Mouse (Mus musculus) gastrocnemius, adult 2 months (tissue): ENCODE data around the gene Arl3. TPM values are rescaled to one million over a fixed set of nuclear protein-coding genes. Genes with fewer than 3 reads are reported as not detected.

Experiments used
- DNase-seq: peaks from one replicate; pipeline ENCODE4 v3.0.0; 2022
- H3K27ac ChIP-seq: fragments of 200-600 bp; 2 replicates; pipeline ENCODE4 v1.8.1; 2022; ENCODE audit warnings: mild to moderate bottlenecking
- H3K4me3 ChIP-seq: fragments of 200-600 bp; 2 replicates; pipeline ENCODE4 v1.8.1; 2022; ENCODE audit warnings: mild to moderate bottlenecking, moderate library complexity
- CTCF ChIP-seq: fragments of 200-600 bp; IDR thresholded peaks from 2 replicates; pipeline ENCODE4 v1.8.1; 2022; ENCODE audit warnings: antibody characterized with exemption, mild to moderate bottlenecking, moderate library complexity
- intact Hi-C: fragments of 180-260 bp; cut with DNase I; formaldehyde crosslinking; loops from one replicate; pipeline ENCODE4 v1.15.1; 2025
- total RNA-seq, 2 experiments: library from RNA; stranded (reverse); gene quantifications; 2 replicates each; pipeline ENCODE4 v1.2.3; 2021

The Arl3 gene
- total RNA-seq, 2 experiments from 2014 or later, result 64.0 to 67.7 TPM

DNA sequence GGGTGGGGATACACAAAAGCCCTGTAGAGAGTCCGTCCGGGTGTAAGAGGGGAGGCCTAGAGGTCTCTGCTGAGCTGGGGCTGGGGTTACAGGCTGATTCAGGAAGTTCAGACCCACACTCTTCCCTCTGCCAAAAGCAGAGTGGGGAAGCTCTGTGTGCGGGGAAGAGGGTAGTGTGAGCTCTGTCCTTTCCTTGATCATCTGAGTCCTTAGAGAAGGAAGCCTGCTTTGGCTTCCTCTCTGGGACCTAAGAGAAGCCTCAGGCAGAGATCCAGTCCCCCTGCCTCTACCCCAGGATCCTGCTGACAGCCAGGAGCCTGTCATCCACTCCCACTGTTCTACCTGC, 66.7 kb downstream of the Arl3 start:
- Histone ChIP-seq H3K4me3 (peak overlapping the region; percentile 95), H3K27ac (peak overlapping the region; percentile 99)
- TF ChIP-seq CTCF, result no peak
- no peak for DNase-seq
- intact Hi-C loops, result no loop called here

DNA sequence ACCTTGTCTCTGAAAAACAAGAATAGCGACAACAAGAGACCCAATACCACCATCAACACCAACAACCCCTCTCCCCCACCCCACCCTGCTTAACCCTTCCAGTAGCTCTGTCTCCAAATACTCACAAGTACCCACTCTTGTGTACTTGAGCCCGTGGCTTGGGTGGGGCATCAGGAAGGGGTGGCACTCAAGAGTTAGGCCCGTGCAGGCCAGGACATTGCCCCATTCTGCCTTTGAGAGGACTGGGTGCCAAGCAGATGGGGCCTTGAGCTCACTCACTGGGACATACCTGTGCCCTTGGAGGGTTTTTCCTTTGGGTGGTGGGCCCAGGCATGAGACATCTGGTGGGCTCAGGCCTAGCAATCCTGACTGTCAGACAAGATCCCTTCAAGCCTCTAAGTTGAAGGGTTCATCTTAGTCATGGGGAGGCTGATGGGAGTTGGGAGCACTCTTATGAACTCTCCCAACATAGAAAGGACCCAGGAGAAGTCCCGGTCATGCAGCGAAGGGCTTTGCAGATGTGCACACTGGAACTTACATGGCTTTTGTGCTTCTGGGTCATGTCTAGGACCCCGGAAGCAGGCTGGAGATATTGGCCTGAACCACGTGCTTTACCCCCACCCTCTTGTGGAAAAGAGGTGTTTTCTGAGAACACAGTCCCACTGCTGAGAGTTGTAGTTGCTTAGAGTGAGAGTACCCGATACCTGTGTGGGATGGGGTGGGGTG, 67.2 kb downstream of the Arl3 start:
- no peak for TF ChIP-seq CTCF
- DNase-seq, result no peak
- intact Hi-C loops, result no loop called here
- Histone ChIP-seq H3K4me3 (peak overlapping the region; percentile 95), H3K27ac (peak overlapping the region; percentile 99)

DNA sequence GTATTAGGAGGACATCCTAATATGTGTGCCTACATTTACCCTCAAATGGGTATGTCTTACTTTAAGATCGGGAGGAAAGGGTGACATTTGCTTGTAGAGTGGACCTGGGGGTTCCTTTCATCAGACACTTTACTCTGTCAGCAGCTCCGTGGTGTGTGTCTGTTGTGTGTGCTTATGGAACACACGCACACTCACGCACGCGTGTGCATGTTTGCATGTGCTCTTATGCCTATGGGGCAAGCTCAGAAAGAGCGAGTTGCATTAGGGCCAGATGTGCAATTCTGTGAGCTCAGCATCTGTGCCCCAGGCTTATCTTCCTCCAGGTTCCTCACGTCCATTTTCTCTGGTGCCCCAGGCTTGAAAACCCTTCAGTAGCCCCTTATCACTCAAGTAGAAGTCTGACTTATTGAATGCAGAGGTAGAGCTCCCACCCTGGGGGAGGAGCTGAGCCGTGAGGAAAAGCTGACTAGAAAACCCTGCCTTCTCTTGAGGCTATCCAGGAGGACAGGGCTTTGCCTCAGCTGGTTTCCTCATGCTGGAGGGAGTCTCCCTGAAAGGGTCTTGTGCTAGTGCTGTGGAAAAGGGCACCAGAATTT, 68.1 kb downstream of the Arl3 start:
- DNase-seq, result no peak
- intact Hi-C loops, result no loop called here
- Histone ChIP-seq H3K27ac (peak overlapping the region; percentile 99), H3K4me3 (peak overlapping the region; percentile 95)
- TF ChIP-seq CTCF, result no peak

DNA sequence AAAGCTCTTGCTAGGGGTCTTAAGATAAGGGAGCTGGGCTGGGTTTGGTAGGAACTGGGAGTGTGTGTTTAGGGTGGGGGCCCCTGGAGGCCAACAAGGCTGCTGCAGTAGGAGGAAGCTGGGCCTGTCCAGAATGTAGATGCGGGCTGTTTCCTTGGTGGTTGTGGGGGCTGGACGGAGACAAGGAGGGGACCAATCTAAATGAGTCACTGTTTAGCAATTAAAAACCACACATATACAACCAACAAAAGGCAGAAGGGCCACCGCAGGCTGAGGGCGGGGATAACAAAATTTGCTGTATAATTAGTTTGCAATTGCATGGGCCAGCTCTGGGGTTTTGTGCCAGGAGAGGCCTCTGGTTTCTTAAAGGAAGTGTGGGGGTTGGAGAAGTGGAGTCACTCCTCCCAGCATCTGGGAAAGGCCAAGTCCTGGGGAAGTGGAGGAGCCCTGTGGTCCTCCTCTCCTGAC, 68.9 kb downstream of the Arl3 start:
- DNase-seq, result peak; percentile 61
- intact Hi-C loops, result no loop called here
- peak; percentile 49 for TF ChIP-seq CTCF
- Histone ChIP-seq H3K4me3 (peak overlapping the region; percentile 95), H3K27ac (peak overlapping the region; percentile 99)

DNA sequence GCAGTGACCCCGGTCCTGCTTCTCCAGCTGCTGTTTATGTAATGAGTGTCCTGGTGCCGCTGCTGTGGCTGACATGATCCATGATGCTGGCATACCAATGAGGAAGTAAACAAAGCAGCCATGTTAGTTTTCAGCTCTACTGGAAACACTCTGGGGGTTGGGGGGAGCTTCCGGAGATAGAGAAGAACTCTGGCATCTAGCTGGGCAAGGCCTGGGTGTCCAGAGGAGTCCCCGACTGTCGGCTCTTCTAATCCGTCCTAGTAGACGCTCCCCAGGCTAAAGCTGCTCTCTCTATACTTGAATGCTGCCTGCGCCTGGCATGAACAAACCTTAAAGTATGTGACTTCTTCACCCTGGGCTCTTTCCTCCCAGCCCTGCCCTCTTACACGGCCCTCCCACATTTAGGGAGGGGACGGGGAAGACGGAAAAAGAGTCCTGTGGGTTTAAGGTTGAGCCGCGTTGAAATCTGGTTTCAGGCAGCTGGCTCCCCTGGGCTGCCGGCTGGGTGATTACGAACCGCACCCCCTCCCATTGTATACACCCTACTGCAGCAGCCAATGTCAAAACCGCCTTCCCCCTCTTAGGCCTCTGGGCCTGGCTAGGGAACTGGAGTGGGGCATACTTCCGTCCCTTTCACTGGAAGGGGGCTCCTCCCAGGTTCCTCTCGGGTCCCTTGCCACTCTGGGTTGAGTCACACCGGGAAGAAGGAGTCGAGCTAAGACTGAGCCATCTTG, 69.5 kb downstream of the Arl3 start:
- intact Hi-C loops, result loop anchor here (2.0 kb wide), 1 partner anchor 109 kb away; the partner anchor contains the start of gene Actr1a
- peak; percentile 82 for DNase-seq
- H3K4me3 ChIP-seq, result peak overlapping the region; percentile 95
- peak overlapping the region; percentile 99 for H3K27ac ChIP-seq
- TF ChIP-seq CTCF, result no peak

DNA sequence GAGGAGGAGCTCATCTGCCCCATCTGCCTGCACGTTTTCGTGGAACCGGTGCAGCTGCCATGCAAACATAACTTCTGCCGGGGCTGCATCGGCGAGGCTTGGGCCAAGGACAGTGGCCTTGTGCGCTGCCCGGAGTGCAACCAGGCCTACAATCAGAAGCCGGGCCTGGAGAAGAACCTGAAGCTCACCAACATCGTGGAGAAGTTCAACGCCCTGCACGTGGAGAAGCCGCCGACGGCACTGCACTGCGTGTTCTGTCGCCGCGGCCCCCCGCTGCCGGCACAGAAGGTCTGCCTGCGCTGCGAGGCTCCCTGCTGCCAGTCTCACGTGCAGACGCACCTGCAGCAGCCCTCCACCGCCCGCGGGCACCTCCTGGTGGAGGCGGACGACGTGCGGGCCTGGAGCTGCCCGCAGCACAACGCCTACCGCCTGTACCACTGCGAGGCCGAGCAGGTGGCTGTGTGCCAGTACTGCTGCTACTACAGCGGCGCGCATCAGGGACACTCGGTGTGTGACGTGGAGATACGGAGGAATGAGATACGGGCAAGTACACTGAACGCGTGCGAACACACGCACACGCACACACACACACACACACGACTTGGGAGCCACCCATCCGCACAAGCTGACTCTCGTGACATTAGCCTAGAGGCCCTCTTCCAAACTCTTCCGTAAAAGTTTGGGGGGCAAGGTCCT, 70.4 kb downstream of the Arl3 start:
- TF ChIP-seq CTCF, result peak; percentile 59
- peak; percentile 91 for DNase-seq
- Histone ChIP-seq H3K27ac (peak overlapping the region; percentile 99), H3K4me3 (peak overlapping the region; percentile 95)
- intact Hi-C loops, result loop anchor here (2.0 kb wide), 1 partner anchor 108 kb away; the partner anchor contains the start of gene Actr1a

DNA sequence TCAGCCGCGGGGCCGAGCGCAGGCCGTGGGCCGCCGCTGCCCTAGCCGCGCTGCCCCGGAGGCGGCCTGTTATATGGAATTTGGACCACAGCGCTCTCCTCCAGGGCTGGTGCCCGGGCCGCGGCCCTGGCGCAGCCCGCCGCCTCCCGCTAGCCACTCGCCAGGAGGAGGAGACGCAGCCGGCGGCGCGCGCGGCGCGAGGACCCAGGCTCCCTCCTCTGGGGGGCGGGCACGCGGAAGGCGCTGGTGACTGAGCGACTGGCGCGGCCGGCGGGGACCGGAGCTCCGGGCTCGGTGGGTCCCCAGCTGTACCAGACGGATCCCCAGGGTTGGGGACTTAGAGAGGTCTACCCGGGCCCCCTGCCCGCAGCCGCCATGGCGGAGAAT, 70.9 kb downstream of the Arl3 start:
- Histone ChIP-seq H3K27ac (peak overlapping the region; percentile 99), H3K4me3 (peak overlapping the region; percentile 95)
- DNase-seq, result peak; percentile 93
- peak; percentile 19; the same call in 1 of the 2 replicates for TF ChIP-seq CTCF
- intact Hi-C loops, result loop anchor here (2.0 kb wide), 1 partner anchor 107 kb away; the partner anchor contains the start of gene Actr1a

DNA sequence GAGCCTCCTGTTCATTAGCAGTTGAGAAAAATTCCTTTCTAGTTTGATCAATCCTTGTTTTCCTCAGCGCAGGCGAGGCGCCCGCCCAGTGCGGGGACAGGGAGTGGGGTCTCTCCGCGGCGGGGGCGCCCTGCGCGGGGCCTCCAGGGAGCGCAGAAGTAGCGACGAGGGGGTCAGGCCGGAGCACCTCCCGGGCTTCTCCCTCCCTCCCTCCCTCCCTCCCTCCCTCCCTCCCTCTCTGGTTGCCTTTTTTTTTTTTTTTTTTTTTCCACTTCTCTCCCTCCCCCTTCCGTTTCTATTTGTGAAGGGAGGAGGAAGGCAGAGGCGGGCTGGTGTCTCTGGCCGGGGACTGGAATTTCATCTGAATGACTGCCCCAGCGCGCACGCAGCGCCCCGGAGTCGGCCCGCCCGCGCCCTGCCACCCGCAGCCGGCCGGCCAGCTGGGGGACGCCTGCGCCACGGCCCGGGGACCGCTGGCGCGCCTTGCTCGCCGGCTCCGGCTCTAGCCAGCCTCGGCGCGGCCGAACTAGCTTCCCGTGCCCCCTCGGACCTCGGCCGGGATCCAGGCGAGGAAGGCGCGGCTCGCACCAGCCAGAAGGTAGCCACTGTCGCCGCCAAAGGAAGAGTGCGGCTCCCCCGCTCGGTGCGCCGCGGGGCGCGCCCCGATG, 71.5 kb downstream of the Arl3 start, which contains the start of gene Trim8:
Gene Trim8, plus strand, starts transcription at position 302 of the 668 bp plus-strand sequence.
- no peak for TF ChIP-seq CTCF
- intact Hi-C loops, result loop anchor here (2.0 kb wide), 1 partner anchor 107 kb away; the partner anchor contains the start of gene Actr1a
- DNase-seq, result peak; percentile 93
- H3K27ac ChIP-seq, result peak within 1 kb of the TSS; percentile 99
- peak within 1 kb of the TSS; percentile 95 for H3K4me3 ChIP-seq

DNA sequence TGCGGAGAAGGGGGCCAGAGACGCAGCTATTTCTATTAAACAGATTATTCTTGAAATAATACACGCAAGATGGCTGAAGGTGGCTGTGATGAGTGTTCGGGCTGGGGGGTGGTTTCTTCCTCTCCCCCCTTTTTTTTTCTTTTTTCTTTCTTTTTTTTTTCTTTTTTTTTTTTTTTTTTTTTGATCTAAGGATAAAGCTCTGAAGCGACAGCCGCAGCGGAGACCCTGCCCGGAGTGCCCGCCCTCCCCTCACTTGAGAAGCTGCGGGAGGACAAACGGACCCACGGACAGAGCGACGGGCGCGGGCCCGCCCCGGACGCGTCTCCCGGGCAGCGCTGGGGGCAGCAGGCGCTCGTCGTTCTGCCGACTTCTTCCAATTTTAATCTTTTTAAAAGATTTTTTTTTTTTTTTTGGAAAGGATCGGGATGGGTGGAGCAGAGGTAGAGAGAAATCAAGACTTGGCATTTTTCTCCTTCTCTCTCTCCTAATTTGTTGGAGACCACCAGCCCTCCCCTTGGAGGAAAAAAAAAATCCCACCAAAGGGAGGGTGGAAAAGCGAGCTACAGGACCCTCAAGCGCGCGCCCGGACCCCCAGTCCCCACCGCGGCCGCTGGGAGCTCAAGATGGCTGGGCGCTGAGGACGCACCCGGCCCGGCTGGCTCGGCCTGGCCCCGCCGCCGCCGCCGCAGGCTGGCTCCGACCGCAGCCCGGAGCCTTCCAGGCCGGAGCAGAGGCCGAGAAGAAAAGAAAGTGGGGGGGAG, 72.2 kb downstream of the Arl3 start:
- Histone ChIP-seq H3K27ac (peak overlapping the region; percentile 99), H3K4me3 (peak overlapping the region; percentile 95)
- TF ChIP-seq CTCF, result peak; percentile 14; the same call in 1 of the 2 replicates
- peak; percentile 85 for DNase-seq
- intact Hi-C loops, result no loop called here

DNA sequence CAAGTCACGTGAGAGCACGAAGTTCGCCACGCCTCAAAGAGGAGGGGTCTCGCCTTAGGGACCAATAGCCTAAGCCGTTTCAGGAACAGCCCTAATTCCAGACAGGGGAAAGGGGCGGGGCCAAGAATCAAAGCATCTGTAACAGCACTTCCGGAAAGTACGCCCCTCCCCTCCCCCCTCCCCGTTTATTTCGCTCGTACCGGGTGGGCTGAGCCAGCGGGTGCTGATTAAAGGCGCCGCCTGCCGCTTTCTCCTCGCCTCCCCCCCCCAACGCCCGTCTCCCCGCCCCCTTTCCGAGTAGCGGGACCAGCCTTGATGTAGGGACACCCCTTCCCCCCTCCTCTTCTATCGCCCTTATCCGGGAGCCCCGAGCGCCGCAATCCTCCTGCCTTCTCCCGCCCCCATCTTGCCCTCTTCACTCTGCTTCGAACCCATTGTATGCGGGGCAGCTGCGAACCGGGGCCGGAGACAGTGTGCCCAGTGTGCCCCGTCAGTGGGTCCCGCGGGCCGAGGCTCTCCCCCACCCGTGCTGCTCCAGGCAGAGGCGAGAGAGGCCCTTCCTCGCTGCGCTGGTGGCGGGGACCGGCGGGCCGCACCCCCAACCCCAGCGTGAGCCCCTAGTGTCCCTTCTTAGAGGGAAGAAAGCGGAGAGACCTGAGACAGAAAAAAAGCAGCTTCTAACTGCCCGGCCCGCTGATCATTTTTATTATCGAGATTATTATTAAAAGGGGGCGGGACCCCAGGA, 73.0 kb downstream of the Arl3 start:
- peak overlapping the region; percentile 95 for H3K4me3 ChIP-seq
- DNase-seq, result peak; percentile 97
- H3K27ac ChIP-seq, result peak overlapping the region; percentile 99
- no peak for TF ChIP-seq CTCF
- intact Hi-C loops, result no loop called here
